Mouse (Mus musculus) gastrocnemius, postnatal 10 days (tissue): ENCODE data around the gene Ggta1. TPM values are rescaled to one million over a fixed set of nuclear protein-coding genes. Genes with fewer than 3 reads are reported as not detected.
A peak's percentile ranks its signal among the peaks of the same experiment; 100 is the strongest.

Source experiments
- DNase-seq: peaks from one replicate; pipeline ENCODE4 v3.0.0; 2021; ENCODE audit warnings: mixed read lengths
- long read RNA-seq, 2 experiments: library from polyadenylated mRNA; stranded (forward); transcript quantifications; one replicate each; pipeline ENCODE4 v2.0.0; 2021
- total RNA-seq, 2 experiments: library from RNA; stranded (reverse); gene quantifications; 2 replicates each; pipeline ENCODE4 v1.2.3; 2021

Gene Ggta1
- 10 to 100 TPM; 13.2 to 17.0 TPM for total RNA-seq
- long read RNA-seq, experiment 1, transcript Ggta1-202 (6 exons, 3,254 nt) = major isoform, 5 of 21 reads
- long read RNA-seq, experiment 1, partial matches to known transcripts = 7 of 21 reads
- long read RNA-seq, experiment 1, other reads (novel, unspliced or antisense) = 8 of 21 reads
- long read RNA-seq, experiment 2, partial matches to known transcripts = 5 of 13 reads
- long read RNA-seq, experiment 2, other reads (novel, unspliced or antisense) = 5 of 13 reads

- no peak for DNase-seq
Measured at GRCm38 (mm10) chr2:35462791-35463281, at the start of gene Ggta1. Gene Ggta1, minus strand, starts transcription at chr2:35463231.

- no peak for DNase-seq
Measured at GRCm38 (mm10) chr2:35512226-35512625, 49.2 kb upstream of the Ggta1 start.

GRCm38 (mm10) chr2:35510920-35511319, 47.9 kb upstream of the Ggta1 start:
- no peak for DNase-seq

GRCm38 (mm10) chr2:35509888-35510287, 46.9 kb upstream of the Ggta1 start:
- DNase-seq = no peak

- DNase-seq = no peak
Measured at GRCm38 (mm10) chr2:35509343-35509667, 46.3 kb upstream of the Ggta1 start.

- DNase-seq = peak; percentile 46
Measured at GRCm38 (mm10) chr2:35508597-35509342, 45.7 kb upstream of the Ggta1 start.

GRCm38 (mm10) chr2:35507191-35507511, 44.1 kb upstream of the Ggta1 start:
- no peak for DNase-seq

- DNase-seq = no peak
Measured at GRCm38 (mm10) chr2:35506311-35507190, 43.5 kb upstream of the Ggta1 start.

GRCm38 (mm10) chr2:35505519-35506286, 42.7 kb upstream of the Ggta1 start:
- DNase-seq = no peak

- no peak for DNase-seq
Measured at GRCm38 (mm10) chr2:35504417-35504776, 41.4 kb upstream of the Ggta1 start.

- DNase-seq = no peak
Measured at GRCm38 (mm10) chr2:35503723-35504416, 40.8 kb upstream of the Ggta1 start.

GRCm38 (mm10) chr2:35503021-35503722, 40.1 kb upstream of the Ggta1 start:
- DNase-seq = no peak

- no peak for DNase-seq
Measured at GRCm38 (mm10) chr2:35502561-35502960, 39.5 kb upstream of the Ggta1 start.

- no peak for DNase-seq
Measured at GRCm38 (mm10) chr2:35499474-35499873, 36.4 kb upstream of the Ggta1 start.

- DNase-seq = no peak
Measured at GRCm38 (mm10) chr2:35498961-35499360, 35.9 kb upstream of the Ggta1 start.

GRCm38 (mm10) chr2:35497662-35498196, 34.7 kb upstream of the Ggta1 start:
- DNase-seq = no peak

- DNase-seq = no peak
Measured at GRCm38 (mm10) chr2:35496279-35497013, 33.4 kb upstream of the Ggta1 start.

- DNase-seq = no peak
Measured at GRCm38 (mm10) chr2:35495486-35496278, 32.7 kb upstream of the Ggta1 start.

- DNase-seq = no peak
Measured at GRCm38 (mm10) chr2:35493566-35493965, 30.5 kb upstream of the Ggta1 start.
